Mouse (Mus musculus): ENCODE results near the gene H2al2c.
"Not testable (repeated sequence)": the region's sequence is repeated elsewhere in the genome, so short reads cannot be mapped to it uniquely, and the experiment has no call there.

The H2al2c gene

GRCm38 (mm10) chrY:2598799-2599198 lies at the start of gene H2al2c:
TSS of gene H2al2c (plus strand) at chrY:2599099.
- not testable (repeated sequence) for DNase-seq
